Mouse (Mus musculus) retina, adult 2 months (tissue): Measurements from ENCODE around the gene Slc6a8.

Experiments
- DNase-seq: peaks from one replicate; pipeline ENCODE4 v3.0.0-alpha.2; 2012; ENCODE audit warnings: low read depth, low spot score

The Slc6a8 gene

GRCm38 (mm10) chrX:73672879-73673618 lies at the start of gene Slc6a8:
Gene Slc6a8, plus strand, starts transcription at chrX:73673150.
- no peak for DNase-seq

- no peak for DNase-seq
Measured at GRCm38 (mm10) chrX:73626981-73627380, 46.0 kb upstream of the Slc6a8 start.

GRCm38 (mm10) chrX:73635425-73635824 lies 37.5 kb upstream of the Slc6a8 start:
- DNase-seq, result no peak

GRCm38 (mm10) chrX:73637415-73637814 lies 35.5 kb upstream of the Slc6a8 start:
- no peak for DNase-seq

- no peak for DNase-seq
Measured at GRCm38 (mm10) chrX:73639255-73639675, 33.7 kb upstream of the Slc6a8 start, which contains the start of gene Dusp9. Gene Dusp9, plus strand, starts transcription at chrX:73639419.

- DNase-seq, result no peak
Measured at GRCm38 (mm10) chrX:73639901-73640469, 33.0 kb upstream of the Slc6a8 start.

GRCm38 (mm10) chrX:73645121-73645520 lies 27.8 kb upstream of the Slc6a8 start:
- DNase-seq, result no peak

GRCm38 (mm10) chrX:73650869-73651268 lies 22.1 kb upstream of the Slc6a8 start:
- no peak for DNase-seq

- DNase-seq, result no peak
Measured at GRCm38 (mm10) chrX:73653392-73653791, 19.6 kb upstream of the Slc6a8 start.

- DNase-seq, result peak; percentile 71
Measured at GRCm38 (mm10) chrX:73654177-73654576, 18.8 kb upstream of the Slc6a8 start.

- DNase-seq, result no peak
Measured at GRCm38 (mm10) chrX:73655529-73655928, 17.4 kb upstream of the Slc6a8 start.

- DNase-seq, result no peak
Measured at GRCm38 (mm10) chrX:73658391-73658790, 14.6 kb upstream of the Slc6a8 start.

- DNase-seq, result no peak
Measured at GRCm38 (mm10) chrX:73658936-73659574, 13.9 kb upstream of the Slc6a8 start.

GRCm38 (mm10) chrX:73659575-73660283 lies 13.2 kb upstream of the Slc6a8 start, which contains the start of gene Pnck:
Gene Pnck, minus strand, starts transcription at chrX:73660117.
- no peak for DNase-seq

- DNase-seq, result no peak
Measured at GRCm38 (mm10) chrX:73660284-73660665, 12.7 kb upstream of the Slc6a8 start.

GRCm38 (mm10) chrX:73663143-73663542 lies 9.8 kb upstream of the Slc6a8 start:
- DNase-seq, result no peak

GRCm38 (mm10) chrX:73672031-73672431 lies 919 bp upstream of the Slc6a8 start:
- DNase-seq, result peak; percentile 61

GRCm38 (mm10) chrX:73673619-73673967 lies 643 bp downstream of the Slc6a8 start:
- DNase-seq, result no peak

- DNase-seq, result no peak
Measured at GRCm38 (mm10) chrX:73673968-73674661, 1.2 kb downstream of the Slc6a8 start.

- no peak for DNase-seq
Measured at GRCm38 (mm10) chrX:73675231-73675630, 2.3 kb downstream of the Slc6a8 start.

- no peak for DNase-seq
Measured at GRCm38 (mm10) chrX:73676668-73677067, 3.7 kb downstream of the Slc6a8 start.

- DNase-seq, result no peak
Measured at GRCm38 (mm10) chrX:73684156-73684555, 11.2 kb downstream of the Slc6a8 start.
